Comparison of ENCODE assay signal across 10 mouse cellular contexts in genomic region chr15:42056772-42057171, GRCm38 (mm10).
A peak's percentile ranks its signal among the peaks of the same experiment; 100 is the strongest.
DNase-seq lines count a peak whose midpoint lies in the region; ATAC-seq and TF ChIP-seq lines count a peak whose summit lies in the region.
"Had no signal": no experiment of that assay in that cellular context is flagged by ENCODE, and none has a peak within 500 bp of the region (broad histone marks: within the 10 kb centered on the region; RNA-seq: fewer than 3 reads in every experiment).

No protein-coding gene starts in this region.

- H3K9me3 ChIP-seq in hindbrain, postnatal 0 days (ENCODE audit: low read length) = no peaks in the 10 kb centered on the region
- H3K9me3 ChIP-seq in hindbrain, embryonic 13.5 days = no peaks in the 10 kb centered on the region
- no peaks in the 10 kb centered on the region for H3K9me3 ChIP-seq in embryonic facial prominence, embryonic 13.5 days
- H3K9me3 ChIP-seq in lung, embryonic 16.5 days (ENCODE audit: control insufficient read depth, low read length) = no peaks in the 10 kb centered on the region
- no peaks in the 10 kb centered on the region for H3K9me3 ChIP-seq in intestine, postnatal 0 days (ENCODE audit: control insufficient read depth)
- H3K9me3 ChIP-seq: G1E had no signal

- H3K36me3 ChIP-seq in hindbrain, postnatal 0 days (ENCODE audit: insufficient read depth, low read length) = no peaks in the 10 kb centered on the region
- no peaks in the 10 kb centered on the region for H3K36me3 ChIP-seq in hindbrain, embryonic 13.5 days
- H3K36me3 ChIP-seq in embryonic facial prominence, embryonic 13.5 days = no peaks in the 10 kb centered on the region
- H3K36me3 ChIP-seq in lung, embryonic 16.5 days (ENCODE audit: control insufficient read depth, insufficient read depth, low read length) = no peaks in the 10 kb centered on the region
- no peaks in the 10 kb centered on the region for H3K36me3 ChIP-seq in intestine, postnatal 0 days (ENCODE audit: control insufficient read depth, insufficient read depth)
- H3K36me3 ChIP-seq: G1E had no signal

- intact Hi-C loops in heart, postnatal 10 days (cut with DNase I) = no loop called here

- H3K4me2 ChIP-seq in hindbrain, postnatal 0 days (ENCODE audit: low read depth, low read length) = no peak overlapping the region
- no peak overlapping the region for H3K4me2 ChIP-seq in hindbrain, embryonic 13.5 days
- no peak overlapping the region for H3K4me2 ChIP-seq in embryonic facial prominence, embryonic 13.5 days
- H3K4me2 ChIP-seq in lung, embryonic 16.5 days (ENCODE audit: low read depth, low read length) = no peak overlapping the region
- H3K4me2 ChIP-seq in intestine, postnatal 0 days (replicated peaks; ENCODE audit: low read depth) = no peak overlapping the region

- H3K4me3 ChIP-seq in hindbrain, postnatal 0 days (ENCODE audit: low read length) = no peak overlapping the region
- no peak overlapping the region for H3K4me3 ChIP-seq in hindbrain, embryonic 13.5 days
- H3K4me3 ChIP-seq in embryonic facial prominence, embryonic 13.5 days = no peak overlapping the region
- H3K4me3 ChIP-seq in lung, embryonic 16.5 days (ENCODE audit: low read length) = no peak overlapping the region
- no peak overlapping the region for H3K4me3 ChIP-seq in intestine, postnatal 0 days (ENCODE audit: low read depth, low read length)
- H3K4me3 ChIP-seq: layer of hippocampus, adult 2 months had no signal

- peak; percentile 38 for ATAC-seq in hindbrain, postnatal 0 days
- ATAC-seq in hindbrain, embryonic 13.5 days (ENCODE audit: low FRiP score) = no peak
- ATAC-seq in embryonic facial prominence, embryonic 13.5 days (ENCODE audit: insufficient number of reproducible peaks, insufficient read depth, low FRiP score, low TSS enrichment, low read depth) = peak; percentile 79; the same call in 1 of the 2 replicates
- peak; percentile 67 for ATAC-seq in lung, embryonic 16.5 days (ENCODE audit: low read depth)
- no peak for ATAC-seq in intestine, postnatal 0 days

- 48% methylated on average over 3 of the region's 3 CpGs for WGBS in hindbrain, postnatal 0 days
- 77% methylated on average over 3 of the region's 3 CpGs for WGBS in hindbrain, embryonic 13.5 days
- WGBS in embryonic facial prominence, embryonic 13.5 days = 19% methylated on average over 3 of the region's 3 CpGs
- 44% methylated on average over 3 of the region's 3 CpGs for WGBS in lung, embryonic 16.5 days
- 63% methylated on average over 3 of the region's 3 CpGs for WGBS in intestine, postnatal 0 days

- H3K4me1 ChIP-seq in hindbrain, postnatal 0 days (ENCODE audit: insufficient read depth, low read length) = no peaks in the 10 kb centered on the region
- H3K4me1 ChIP-seq in hindbrain, embryonic 13.5 days (replicated peaks) = no peaks in the 10 kb centered on the region
- H3K4me1 ChIP-seq in embryonic facial prominence, embryonic 13.5 days = no peaks in the 10 kb centered on the region
- H3K4me1 ChIP-seq in lung, embryonic 16.5 days (replicated peaks; ENCODE audit: control insufficient read depth, insufficient read depth, low read length) = no peaks in the 10 kb centered on the region
- H3K4me1 ChIP-seq in intestine, postnatal 0 days (replicated peaks; ENCODE audit: control insufficient read depth, insufficient read depth, low read length) = no peaks in the 10 kb centered on the region

- peak; percentile 64 for DNase-seq in hindbrain, postnatal 0 days (ENCODE audit: low spot score)
- DNase-seq in heart, postnatal 10 days = peak; percentile 67 to 71
- no peak for DNase-seq in thymus, adult 18-20 months
- DNase-seq in kidney, adult 8-10 months = no peak

- TF ChIP-seq CTCF in hindbrain, postnatal 0 days (IDR thresholded peaks at IDR 0.05; ENCODE audit: low read depth) = no peak
- no peak for TF ChIP-seq CTCF in intestine, postnatal 0 days (IDR thresholded peaks at IDR 0.05; ENCODE audit: low read depth)

- no peaks in the 10 kb centered on the region for H3K27me3 ChIP-seq in hindbrain, postnatal 0 days (ENCODE audit: insufficient read depth, low read length)
- H3K27me3 ChIP-seq in hindbrain, embryonic 13.5 days = no peaks in the 10 kb centered on the region
- 0 out of 2 replicates have a peak, but pooled peaks cover 4% of the 10 kb centered on the region for H3K27me3 ChIP-seq in embryonic facial prominence, embryonic 13.5 days
- no peaks in the 10 kb centered on the region for H3K27me3 ChIP-seq in lung, embryonic 16.5 days (ENCODE audit: control insufficient read depth, insufficient read depth, low read depth, low read length)
- no peaks in the 10 kb centered on the region for H3K27me3 ChIP-seq in intestine, postnatal 0 days (replicated peaks; ENCODE audit: control insufficient read depth, insufficient read depth, low read length)

- no peak overlapping the region for H3K9ac ChIP-seq in hindbrain, postnatal 0 days (replicated peaks; ENCODE audit: low read length)
- no peak overlapping the region for H3K9ac ChIP-seq in hindbrain, embryonic 13.5 days
- no peak overlapping the region for H3K9ac ChIP-seq in embryonic facial prominence, embryonic 13.5 days
- no peak overlapping the region for H3K9ac ChIP-seq in lung, embryonic 16.5 days (ENCODE audit: low read length)
- no peak overlapping the region for H3K9ac ChIP-seq in intestine, postnatal 0 days (ENCODE audit: low read depth, low read length)

- no peak overlapping the region for H3K27ac ChIP-seq in hindbrain, postnatal 0 days
- H3K27ac ChIP-seq in hindbrain, embryonic 13.5 days = no peak overlapping the region
- peak overlapping the region; percentile 12; the same call in 1 of the 2 replicates for H3K27ac ChIP-seq in embryonic facial prominence, embryonic 13.5 days
- H3K27ac ChIP-seq in lung, embryonic 16.5 days (ENCODE audit: low read length) = no peak overlapping the region
- H3K27ac ChIP-seq in intestine, postnatal 0 days (ENCODE audit: low read depth, low read length) = no peak overlapping the region
- H3K27ac ChIP-seq: layer of hippocampus, adult 2 months had no signal

Comparison
In these comparisons a context has a peak if more than half of its experiments do, and no peak if none do; other contexts are left out.
1. ATAC-seq: peak in hindbrain, postnatal 0 days (single experiment), embryonic facial prominence, embryonic 13.5 days (single experiment) and lung, embryonic 16.5 days (single experiment); none in hindbrain, embryonic 13.5 days (single experiment) and intestine, postnatal 0 days (single experiment).
2. DNase-seq: peak in hindbrain, postnatal 0 days (single experiment) and heart, postnatal 10 days (2 of 2); none in thymus, adult 18-20 months (0 of 2) and kidney, adult 8-10 months (0 of 2).